Mouse (Mus musculus): ENCODE results near the gene Cpa4. TPM values are rescaled to one million over a fixed set of nuclear protein-coding genes. Genes with fewer than 3 reads are reported as not detected.

Gene Cpa4
- not detected in 2 replicates for polyA plus RNA-seq (2012; rRNA removed)

GRCm38 (mm10) chr6:30568069-30568468, at the start of gene Cpa4:
TSS of gene Cpa4 (plus strand) at chr6:30568369.

DNA sequence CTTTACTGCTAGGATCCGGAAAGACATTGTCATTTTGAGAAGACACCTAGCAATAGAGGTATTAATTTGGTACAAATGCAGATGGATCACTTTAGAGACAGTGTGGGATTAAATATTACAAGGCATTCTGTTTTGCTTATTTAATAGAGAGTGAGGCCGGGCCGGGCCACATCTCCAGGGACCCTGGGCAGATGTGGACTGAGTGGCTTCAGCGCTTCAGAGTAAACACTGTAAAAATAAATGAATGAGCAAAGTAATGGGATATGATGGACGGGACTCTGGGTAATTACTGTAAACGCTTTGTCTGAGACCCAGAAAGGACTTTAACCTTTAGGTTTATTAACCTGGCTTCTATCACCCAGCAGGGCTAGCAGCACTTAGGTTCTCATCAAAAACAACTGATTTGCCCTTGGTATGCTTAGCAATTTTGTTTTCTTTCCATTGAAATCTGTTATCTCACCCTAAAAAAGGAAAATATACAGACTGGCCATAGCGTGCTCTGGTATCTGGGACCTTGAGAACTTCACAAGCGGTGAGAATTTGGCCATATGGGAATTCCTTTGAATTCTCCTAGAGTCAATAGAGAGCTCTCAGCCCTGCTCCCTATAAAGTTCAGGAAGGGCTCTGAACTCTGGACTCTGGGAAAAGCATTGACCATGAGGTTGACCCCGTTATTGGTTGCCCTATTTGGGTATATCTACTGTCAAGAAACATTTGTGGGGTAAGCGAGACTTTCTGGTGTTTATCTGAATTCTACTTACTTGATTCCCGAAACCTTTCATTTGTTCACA, 27.0 kb upstream of the Cpa4 start, which contains the start of gene Cpa2:
TSS of gene Cpa2 (plus strand) at position 574 of the 791 bp plus-strand sequence.

DNA sequence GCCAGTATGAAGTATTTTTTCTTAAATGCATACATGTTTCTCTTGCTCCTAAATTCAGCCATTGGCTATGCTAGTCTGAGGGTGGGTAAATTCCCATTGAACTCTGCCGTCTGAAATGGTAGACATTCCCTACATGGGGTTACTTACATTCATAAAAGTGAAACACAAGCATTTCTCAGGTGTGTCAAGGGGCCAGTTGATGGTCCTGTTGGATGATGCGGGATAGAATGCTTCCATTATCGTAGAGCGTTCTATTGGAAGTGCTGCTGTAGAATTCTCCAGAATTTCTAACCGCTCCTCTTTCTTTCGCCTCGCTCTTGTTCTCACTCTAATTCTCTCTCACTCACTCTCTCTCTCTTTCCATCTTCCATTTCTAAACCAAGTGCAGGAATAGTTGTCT, 42.5 kb downstream of the Cpa4 start, which contains the start of gene Cpa5:
TSS of gene Cpa5 (plus strand) at position 301 of the 400 bp plus-strand sequence.

GRCm38 (mm10) chr6:30638674-30639268, 70.6 kb downstream of the Cpa4 start, which contains the start of gene Cpa1:
TSS of gene Cpa1 (plus strand) at chr6:30639218.

Other genes with a start within 250 kb of the Cpa4 start
- gene Zc3hc1, start 177.3 kb upstream of the Cpa4 start, polyA plus RNA-seq (2012; rRNA removed): 17.1 and 19.3 TPM in 2 replicates
- 18.4 and 25.9 TPM in 2 replicates for gene Klhdc10, start 166.5 kb upstream of the Cpa4 start, polyA plus RNA-seq (2012; rRNA removed)
- 46.7 and 62.1 TPM in 2 replicates for gene Tmem209, start 58.6 kb upstream of the Cpa4 start, polyA plus RNA-seq (2012; rRNA removed)
- gene Ssmem1, start 58.5 kb upstream of the Cpa4 start, polyA plus RNA-seq (2012; rRNA removed): not detected in 2 replicates
- gene Cpa2, start 26.8 kb upstream of the Cpa4 start, polyA plus RNA-seq (2012; rRNA removed): 0.61 and 0.85 TPM in 2 replicates
- gene Cpa5, start 42.6 kb downstream of the Cpa4 start, polyA plus RNA-seq (2012; rRNA removed): not detected in 2 replicates
- gene Cpa1, start 70.8 kb downstream of the Cpa4 start, polyA plus RNA-seq (2012; rRNA removed): 6.9 and 10.7 TPM in 2 replicates
- 5.2 and 7.2 TPM in 2 replicates for gene Cep41, start 125.4 kb downstream of the Cpa4 start, polyA plus RNA-seq (2012; rRNA removed)
- 300 and 331 TPM in 2 replicates for gene Mest, start 155.2 kb downstream of the Cpa4 start, polyA plus RNA-seq (2012; rRNA removed)